Mouse (Mus musculus): ENCODE measurements around the gene Rab19.

- TF ChIP-seq CTCF (IDR thresholded peaks at IDR 0.05; ENCODE audit: insufficient read depth, low read depth, low read length): no peak
- no peak for TF ChIP-seq POLR2A (IDR thresholded peaks at IDR 0.05; ENCODE audit: insufficient read depth, low read depth, low read length)
Measured at GRCm38 (mm10) chr6:39427276-39428003, 46.5 kb downstream of the Rab19 start.
